Mouse (Mus musculus) olfactory bulb, adult 2 months (tissue): Measurements from ENCODE around the gene Gm5485. TPM values are rescaled to one million over a fixed set of nuclear protein-coding genes. Genes with fewer than 3 reads are reported as not detected.

Experiments
- H3K27ac ChIP-seq: fragments of 200-500 bp; 2 replicates; pipeline ENCODE4 v1.5.1; 2012; ENCODE audit warnings: low read depth, low read length; ENCODE audit not compliant: insufficient read depth
- H3K4me1 ChIP-seq: fragments of 200-500 bp; 2 replicates; pipeline ENCODE4 v1.6.1; 2012; ENCODE audit warnings: low read length; ENCODE audit not compliant: control insufficient read depth, insufficient read depth
- H3K4me3 ChIP-seq: fragments of 200-500 bp; 2 replicates; pipeline ENCODE4 v1.5.1; 2012; ENCODE audit warnings: mild to moderate bottlenecking, low read depth, low read length, moderate library complexity; ENCODE audit not compliant: insufficient read depth
- CTCF ChIP-seq: fragments of 200-500 bp; IDR thresholded peaks from 2 replicates; pipeline ENCODE4 v1.5.1; 2012; ENCODE audit warnings: low read depth, mild to moderate bottlenecking, low read length, moderate library complexity; ENCODE audit not compliant: insufficient read depth
- POLR2A ChIP-seq: fragments of 200-500 bp; IDR thresholded peaks from 2 replicates; pipeline ENCODE4 v1.6.1; 2012; ENCODE audit warnings: mild to moderate bottlenecking, low read depth, low read length, moderate library complexity; ENCODE audit not compliant: insufficient read depth
- WGBS: fragments of 180-500 bp; shearing (Covaris S2); methylation state at CpG from one replicate; pipeline ENCODE4 v1.1.7; 2018; 5-methylcytosine and 5-hydroxymethylcytosine counted together
- polyA plus RNA-seq: library from polyadenylated mRNA; stranded (reverse); fragments of >200 nt; gene quantifications from 2 replicates; pipeline ENCODE4 v1.2.4, GENCODE M21; 2012; ENCODE audit warnings: low replicate concordance; ENCODE audit not compliant: missing spikeins, insufficient read depth, insufficient read length

Gm5485 gene
- polyA plus RNA-seq, 1 experiment = not detected

- WGBS = 86% methylated on average over 2 of the region's 3 CpGs
- no peak overlapping the region for H3K27ac ChIP-seq
- H3K4me3 ChIP-seq = no peak overlapping the region
- TF ChIP-seq POLR2A (no peak), CTCF (no peak)
- no peaks in the 10 kb centered on the region for H3K4me1 ChIP-seq
Observed at GRCm38 (mm10) chr16:48383582-48384257, 28.5 kb downstream of the Gm5485 start.

- H3K4me3 ChIP-seq = no peak overlapping the region
- TF ChIP-seq POLR2A = no peak
- TF ChIP-seq CTCF = no peak
- no peaks in the 10 kb centered on the region for H3K4me1 ChIP-seq
- WGBS = 89% methylated on average over 7 of the region's 7 CpGs
- H3K27ac ChIP-seq = no peak overlapping the region
Observed at GRCm38 (mm10) chr16:48373711-48374485, 38.3 kb downstream of the Gm5485 start.

- H3K4me3 ChIP-seq = no peak overlapping the region
- WGBS = 90% methylated on average over 6 of the region's 6 CpGs
Observed at GRCm38 (mm10) chr16:48372461-48372860, 39.8 kb downstream of the Gm5485 start.

GRCm38 (mm10) chr16:48368096-48368495 is 44.1 kb downstream of the Gm5485 start:
- TF ChIP-seq CTCF (no peak), POLR2A (no peak)
- no peak overlapping the region for H3K27ac ChIP-seq
- WGBS = 96% methylated on average over 2 of the region's 2 CpGs

More at GRCm38 (mm10) chr16:48372461-48372860, 39.8 kb downstream of the Gm5485 start:
- H3K27ac ChIP-seq = no peak overlapping the region
- H3K4me1 ChIP-seq = no peaks in the 10 kb centered on the region
- TF ChIP-seq POLR2A = no peak
- no peak for TF ChIP-seq CTCF

GRCm38 (mm10) chr16:48366801-48367200 is 45.4 kb downstream of the Gm5485 start:
- Histone ChIP-seq H3K4me3 (no peak overlapping the region), H3K27ac (no peak overlapping the region), H3K4me1 (no peaks in the 10 kb centered on the region)
- TF ChIP-seq POLR2A (no peak), CTCF (no peak)
- 94% methylated on average over 5 of the region's 5 CpGs for WGBS

More at GRCm38 (mm10) chr16:48368096-48368495, 44.1 kb downstream of the Gm5485 start:
- Histone ChIP-seq H3K4me1 (no peaks in the 10 kb centered on the region), H3K4me3 (no peak overlapping the region)

GRCm38 (mm10) chr16:48360887-48361286 is 51.3 kb downstream of the Gm5485 start:
- WGBS = 75% methylated on average over 12 of the region's 12 CpGs
- Histone ChIP-seq H3K4me1 (no peaks in the 10 kb centered on the region), H3K4me3 (no peak overlapping the region), H3K27ac (no peak overlapping the region)
- TF ChIP-seq CTCF (no peak), POLR2A (no peak)

- Histone ChIP-seq H3K27ac (no peak overlapping the region), H3K4me3 (no peak overlapping the region), H3K4me1 (no peaks in the 10 kb centered on the region)
- WGBS = 98% methylated on average over 1 of the region's 1 CpGs
- TF ChIP-seq CTCF (no peak), POLR2A (no peak)
Observed at GRCm38 (mm10) chr16:48356417-48356816, 55.8 kb downstream of the Gm5485 start.

- H3K4me3 ChIP-seq = no peak overlapping the region
- WGBS = 83% methylated on average over 5 of the region's 5 CpGs
- TF ChIP-seq POLR2A = no peak
- no peak for TF ChIP-seq CTCF
Observed at GRCm38 (mm10) chr16:48355716-48356115, 56.5 kb downstream of the Gm5485 start.

More at GRCm38 (mm10) chr16:48355716-48356115, 56.5 kb downstream of the Gm5485 start:
- Histone ChIP-seq H3K4me1 (no peaks in the 10 kb centered on the region), H3K27ac (no peak overlapping the region)

Other genes starting within 250 kb of the Gm5485 start
- gene Dppa4, start 128.7 kb downstream of the Gm5485 start, polyA plus RNA-seq = not detected in 2 replicates
- gene Dppa2, start 108.5 kb downstream of the Gm5485 start, polyA plus RNA-seq = not detected in 2 replicates
- gene Morc1, start 18.8 kb upstream of the Gm5485 start, polyA plus RNA-seq = not detected in 2 replicates